Mouse (Mus musculus): Measurements from ENCODE around the gene Nectin1.

- TF ChIP-seq POLR2A (IDR thresholded peaks at IDR 0.05; ENCODE audit: insufficient read depth, low read length) (no peak), CTCF (IDR thresholded peaks at IDR 0.05; ENCODE audit: low read depth, low read length) (no peak)
These were observed 23.7 kb upstream of the Nectin1 start for GRCm38 (mm10) chr9:43720046-43720445.

Measured in ES-Bruce4 (cell line).